In genomic region chr7:37566019-37566418, GRCm38 (mm10) we compare ENCODE assay signal across 8 mouse cellular contexts.
A peak's percentile ranks its signal among the peaks of the same experiment; 100 is the strongest.
DNase-seq lines count a peak whose midpoint lies in the region; ATAC-seq and TF ChIP-seq lines count a peak whose summit lies in the region.

No protein-coding gene starts in this region.

- H3K27me3 ChIP-seq in intestine, embryonic 14.5 days (replicated peaks; ENCODE audit: control insufficient read depth, insufficient read depth, low read length) = no peaks in the 10 kb centered on the region
- H3K27me3 ChIP-seq in intestine, postnatal 0 days (replicated peaks; ENCODE audit: control insufficient read depth, insufficient read depth, low read length) = no peaks in the 10 kb centered on the region
- H3K27me3 ChIP-seq in hindbrain, embryonic 15.5 days = no peaks in the 10 kb centered on the region
- no peaks in the 10 kb centered on the region for H3K27me3 ChIP-seq in liver, embryonic 11.5 days (replicated peaks; ENCODE audit: control insufficient read depth, insufficient read depth, low read length)

- no peak for TF ChIP-seq CTCF in intestine, postnatal 0 days (IDR thresholded peaks at IDR 0.05; ENCODE audit: low read depth)

- WGBS in intestine, embryonic 14.5 days = 8% methylated on average over 9 of the region's 9 CpGs
- WGBS in intestine, postnatal 0 days = 15% methylated on average over 9 of the region's 9 CpGs
- WGBS in hindbrain, embryonic 15.5 days = 9% methylated on average over 9 of the region's 9 CpGs
- WGBS in liver, embryonic 11.5 days = 40% methylated on average over 9 of the region's 9 CpGs

- no peaks in the 10 kb centered on the region for H3K36me3 ChIP-seq in intestine, embryonic 14.5 days (ENCODE audit: control insufficient read depth, insufficient read depth, low read length)
- H3K36me3 ChIP-seq in intestine, postnatal 0 days (ENCODE audit: control insufficient read depth, insufficient read depth) = no peaks in the 10 kb centered on the region
- no peaks in the 10 kb centered on the region for H3K36me3 ChIP-seq in hindbrain, embryonic 15.5 days
- no peaks in the 10 kb centered on the region for H3K36me3 ChIP-seq in liver, embryonic 11.5 days (ENCODE audit: control insufficient read depth, insufficient read depth, low read length)

- peaks cover 22% of the 10 kb centered on the region for H3K4me1 ChIP-seq in intestine, embryonic 14.5 days (replicated peaks; ENCODE audit: control insufficient read depth, insufficient read depth, low read length)
- H3K4me1 ChIP-seq in intestine, postnatal 0 days (replicated peaks; ENCODE audit: control insufficient read depth, insufficient read depth, low read length) = no peaks in the 10 kb centered on the region
- peaks cover 67% of the 10 kb centered on the region for H3K4me1 ChIP-seq in hindbrain, embryonic 15.5 days (replicated peaks)
- H3K4me1 ChIP-seq in liver, embryonic 11.5 days (replicated peaks; ENCODE audit: control insufficient read depth, insufficient read depth, low read length) = no peaks in the 10 kb centered on the region; the same call in 1 of the 2 replicates

- ATAC-seq in intestine, embryonic 14.5 days (replicated peaks; ENCODE audit: low FRiP score, low TSS enrichment, low read depth) = peak; percentile 68
- no peak for ATAC-seq in intestine, postnatal 0 days
- ATAC-seq in hindbrain, embryonic 15.5 days (ENCODE audit: low FRiP score, low read depth) = 0 out of 2 replicates have a peak, but pooled peaks have one; percentile 4
- ATAC-seq in liver, embryonic 11.5 days (replicated peaks; ENCODE audit: low FRiP score) = no peak

- peak; percentile 61 for DNase-seq in intestine, embryonic 14.5 days (ENCODE audit: low spot score)
- DNase-seq in embryo, embryonic 9.5 days (ENCODE audit: extremely low spot score) = peak; percentile 45
- peak; percentile 58 for DNase-seq in neural tube, embryonic 10.5 days (ENCODE audit: extremely low spot score, low spot score)
- DNase-seq in adrenal gland, adult (ENCODE audit: inconsistent age in 2 of 2, low spot score in 1 of 2) = no peak
- no peak for DNase-seq in right cerebral cortex, postnatal 10 days (ENCODE audit: low spot score in 2 of 2)
- DNase-seq in liver, embryonic 11.5 days (ENCODE audit: low spot score) = no peak

- H3K4me2 ChIP-seq in intestine, embryonic 14.5 days (ENCODE audit: low read length) = peak overlapping the region; percentile 33
- no peak overlapping the region for H3K4me2 ChIP-seq in intestine, postnatal 0 days (replicated peaks; ENCODE audit: low read depth)
- H3K4me2 ChIP-seq in hindbrain, embryonic 15.5 days = peak overlapping the region; percentile 23
- H3K4me2 ChIP-seq in liver, embryonic 11.5 days = no peak overlapping the region

- no peaks in the 10 kb centered on the region for H3K9me3 ChIP-seq in intestine, embryonic 14.5 days (ENCODE audit: control insufficient read depth, low read length)
- H3K9me3 ChIP-seq in intestine, postnatal 0 days (ENCODE audit: control insufficient read depth) = no peaks in the 10 kb centered on the region
- no peaks in the 10 kb centered on the region for H3K9me3 ChIP-seq in hindbrain, embryonic 15.5 days
- no peaks in the 10 kb centered on the region for H3K9me3 ChIP-seq in liver, embryonic 11.5 days (ENCODE audit: control insufficient read depth, low read length)

- H3K9ac ChIP-seq in intestine, embryonic 14.5 days (ENCODE audit: low read length) = no peak overlapping the region
- H3K9ac ChIP-seq in intestine, postnatal 0 days (ENCODE audit: low read depth, low read length) = no peak overlapping the region
- H3K9ac ChIP-seq in hindbrain, embryonic 15.5 days = peak overlapping the region; percentile 11; the same call in 1 of the 2 replicates
- H3K9ac ChIP-seq in liver, embryonic 11.5 days (ENCODE audit: low read depth, low read length) = no peak overlapping the region

- no peak overlapping the region for H3K27ac ChIP-seq in intestine, embryonic 14.5 days (ENCODE audit: low read depth)
- H3K27ac ChIP-seq in intestine, postnatal 0 days (ENCODE audit: low read depth, low read length) = no peak overlapping the region
- H3K27ac ChIP-seq in hindbrain, embryonic 15.5 days (replicated peaks) = peak overlapping the region; percentile 6; the same call in 1 of the 2 replicates
- H3K27ac ChIP-seq in liver, embryonic 11.5 days (ENCODE audit: low read depth, low read length) = no peak overlapping the region

- no peak overlapping the region for H3K4me3 ChIP-seq in intestine, embryonic 14.5 days (ENCODE audit: low read depth, low read length)
- no peak overlapping the region for H3K4me3 ChIP-seq in intestine, postnatal 0 days (ENCODE audit: low read depth, low read length)
- H3K4me3 ChIP-seq in hindbrain, embryonic 15.5 days = no peak overlapping the region
- no peak overlapping the region for H3K4me3 ChIP-seq in liver, embryonic 11.5 days (ENCODE audit: low read depth, low read length)

Comparison
In these comparisons a context has a peak if more than half of its experiments do, and no peak if none do; other contexts are left out.
1. ATAC-seq: peak in intestine, embryonic 14.5 days (single experiment) and hindbrain, embryonic 15.5 days (single experiment); none in intestine, postnatal 0 days (single experiment) and liver, embryonic 11.5 days (single experiment).
2. H3K4me2 ChIP-seq: peak in intestine, embryonic 14.5 days (single experiment) and hindbrain, embryonic 15.5 days (single experiment); none in intestine, postnatal 0 days (single experiment) and liver, embryonic 11.5 days (single experiment).
3. DNase-seq: peak in intestine, embryonic 14.5 days (single experiment), embryo, embryonic 9.5 days (single experiment) and neural tube, embryonic 10.5 days (single experiment); none in adrenal gland, adult (0 of 2), right cerebral cortex, postnatal 10 days (0 of 2) and liver, embryonic 11.5 days (single experiment).